Mouse (Mus musculus) Patski (cell line): ENCODE measurements at regions not wholly inside any gene's neighbourhood (a gene's known extent, or its start where the extent isn't known, plus 50 kb on each side); places are given as distances from the start of the nearest gene placed in this dataset.
A peak's percentile ranks its signal among the peaks of the same experiment; 100 is the strongest.

Experiments
- ATAC-seq: fragments of 100-300 bp; one replicate; pipeline ENCODE4 v1.8.0; 2021
- CTCF ChIA-PET: fragments of 350-600 bp; sonication (Branson Sonifier 250); formaldehyde crosslinking; loops from one replicate; lab custom pipeline; 2022; ENCODE audit warnings: inconsistent platforms; lab: Charles Lee
- POLR2A ChIA-PET: fragments of 350-600 bp; sonication (Branson Sonifier 250); formaldehyde crosslinking; loops from one replicate; lab custom pipeline; 2022; ENCODE audit warnings: antibody characterized with exemption, inconsistent platforms; lab: Charles Lee
- DNase-seq: peaks from one replicate; pipeline ENCODE4 v3.0.0-alpha.2; 2011; ENCODE audit warnings: low read depth, low spot score
- H3K27me3 ChIP-seq: fragments of 371-371 bp; one replicate; pipeline ENCODE4 v1.5.1; 2021
- CTCF ChIP-seq: fragments of 100-300 bp; IDR thresholded peaks from one replicate; pipeline ENCODE4 v1.5.1; 2021
- in situ Hi-C: fragments of 300-500 bp; cut with MboI; formaldehyde crosslinking; loops from 3 replicates; pipeline ENCODE4 v1.11.1; 2018; ENCODE audit warnings: low pct_unique_long_range_greater_than_20kb, mixed read lengths

GRCm38 (mm10) chr3:157750266-157750665 lies 174.6 kb downstream of the Cth start:
- ChIA-PET POLR2A (no interaction called here), CTCF (no interaction called here)
- ATAC-seq (no peak), DNase-seq (no peak)
- TF ChIP-seq CTCF, result no peak
- no peaks in the 10 kb centered on the region for H3K27me3 ChIP-seq
- in situ Hi-C loops, result no loop called here

- ChIA-PET CTCF (no interaction called here), POLR2A (no interaction called here)
- no peak for ATAC-seq
- TF ChIP-seq CTCF, result no peak
- no peaks in the 10 kb centered on the region for H3K27me3 ChIP-seq
- DNase-seq, result no peak
- in situ Hi-C loops, result no loop called here
Measured at GRCm38 (mm10) chr3:157748395-157749037, 176.4 kb downstream of the Cth start.

- no peaks in the 10 kb centered on the region for H3K27me3 ChIP-seq
- POLR2A ChIA-PET, result no interaction called here
- CTCF ChIA-PET, result interaction anchor here (1.3 to 1.6 kb wide), 3 partner anchors 9 to 24 kb away, joined by 3 to 4 read pairs (median 3); no protein-coding TSS in a partner anchor
- DNase-seq (no peak), ATAC-seq (no peak)
- in situ Hi-C loops, result no loop called here
- TF ChIP-seq CTCF, result no peak
Measured at GRCm38 (mm10) chr3:157743000-157743399, 176.3 kb downstream of the Ptger3 start.

GRCm38 (mm10) chr3:157739628-157740294 lies 173.1 kb downstream of the Ptger3 start:
- H3K27me3 ChIP-seq, result no peaks in the 10 kb centered on the region
- peak; percentile 16 for TF ChIP-seq CTCF
- POLR2A ChIA-PET, result no interaction called here
- DNase-seq, result peak; percentile 42
- peak; percentile 96 for ATAC-seq
- in situ Hi-C loops, result no loop called here
- CTCF ChIA-PET, result no interaction called here

GRCm38 (mm10) chr3:157732136-157732940 lies 165.6 kb downstream of the Ptger3 start:
- ChIA-PET CTCF (interaction anchor here (1.1 kb wide), 1 partner anchor 9 kb away, joined by 6 read pairs; no protein-coding TSS in a partner anchor), POLR2A (no interaction called here)
- H3K27me3 ChIP-seq, result no peaks in the 10 kb centered on the region
- no peak for ATAC-seq
- DNase-seq, result no peak
- in situ Hi-C loops, result no loop called here
- TF ChIP-seq CTCF, result no peak

- no peak for TF ChIP-seq CTCF
- in situ Hi-C loops, result no loop called here
- ChIA-PET POLR2A (no interaction called here), CTCF (interaction anchor here (0.8 to 1.6 kb wide), 4 partner anchors 9 to 167 kb away, joined by 3 read pairs; no protein-coding TSS in a partner anchor)
- H3K27me3 ChIP-seq, result no peaks in the 10 kb centered on the region
- peak; percentile 47 for DNase-seq
- ATAC-seq, result peak; percentile 63
Measured at GRCm38 (mm10) chr3:157729711-157730367, 163.1 kb downstream of the Ptger3 start.

GRCm38 (mm10) chr3:157724542-157724941 lies 157.8 kb downstream of the Ptger3 start:
- TF ChIP-seq CTCF, result no peak
- in situ Hi-C loops, result no loop called here
- no peak for DNase-seq
- H3K27me3 ChIP-seq, result no peaks in the 10 kb centered on the region
- ChIA-PET CTCF (interaction anchor here (0.8 to 1.3 kb wide), 3 partner anchors 12 to 156 kb away, joined by 3 read pairs; no protein-coding TSS in a partner anchor), POLR2A (no interaction called here)
- ATAC-seq, result no peak

- POLR2A ChIA-PET, result no interaction called here
- H3K27me3 ChIP-seq, result no peaks in the 10 kb centered on the region
- CTCF ChIA-PET, result interaction anchor here (1.3 to 1.7 kb wide), 3 partner anchors 18 to 159 kb away, joined by 3 to 4 read pairs (median 3); no protein-coding TSS in a partner anchor
- no peak for DNase-seq
- no peak for ATAC-seq
- in situ Hi-C loops, result no loop called here
- no peak for TF ChIP-seq CTCF
Measured at GRCm38 (mm10) chr3:157723184-157723583, 156.5 kb downstream of the Ptger3 start.

- in situ Hi-C loops, result loop anchor here (5.0 kb wide), 1 partner anchor 140 kb away; no protein-coding TSS in a partner anchor
- CTCF ChIA-PET, result interaction anchor here (0.6 to 11.4 kb wide), 23 partner anchors 8 to 924 kb away, joined by 3 to 107 read pairs (median 3); partner anchors contain the start of genes Ptger3 and Zranb2
- POLR2A ChIA-PET, result no interaction called here
- TF ChIP-seq CTCF, result peak; percentile 99
- ATAC-seq, result peak; percentile 70
- no peak for DNase-seq
- no peaks in the 10 kb centered on the region for H3K27me3 ChIP-seq
Measured at GRCm38 (mm10) chr3:157717313-157717921, 150.7 kb downstream of the Ptger3 start.
